Mouse (Mus musculus) G1E (cell line): ENCODE measurements around the gene Cym. TPM values are rescaled to one million over a fixed set of nuclear protein-coding genes. Genes with fewer than 3 reads are reported as not detected.

Experiments used
- ATAC-seq: 2 replicates; pipeline ENCODE4 v1.8.0; 2016; ENCODE audit warnings: mild to moderate bottlenecking; ENCODE audit not compliant: insufficient number of reproducible peaks, poor library complexity, low FRiP score, severe bottlenecking; ENCODE audit errors: extremely low read depth
- DNase-seq: peaks from one replicate; pipeline ENCODE4 v3.0.0; 2012; ENCODE audit warnings: low spot score
- H3K27me3 ChIP-seq: 2 replicates; pipeline ENCODE4 v1.6.1; 2012; ENCODE audit warnings: mild to moderate bottlenecking, low read length, inconsistent platforms; ENCODE audit not compliant: insufficient read depth
- H3K36me3 ChIP-seq: replicated peaks from 2 replicates; pipeline ENCODE3; 2012; ENCODE audit warnings: mild to moderate bottlenecking, inconsistent platforms
- H3K4me1 ChIP-seq: 2 replicates; pipeline ENCODE4 v1.6.1; 2012; ENCODE audit warnings: low read depth, low read length, inconsistent platforms, mixed read lengths; ENCODE audit not compliant: insufficient read depth
- H3K4me3 ChIP-seq: 2 replicates; pipeline ENCODE4 v1.5.1; 2012; ENCODE audit warnings: low read depth, mild to moderate bottlenecking, inconsistent platforms, low read length, moderate library complexity, mixed read lengths
- H3K9me3 ChIP-seq: replicated peaks from 2 replicates; pipeline ENCODE4 v1.6.1; 2012; ENCODE audit warnings: inconsistent platforms
- CTCF ChIP-seq: IDR thresholded peaks from 2 replicates; pipeline ENCODE4 v1.5.1; 2012; ENCODE audit warnings: low read depth, low read length, inconsistent platforms, mixed read lengths
- GATA1 ChIP-seq: IDR thresholded peaks from 2 replicates; pipeline ENCODE4 v1.6.1; 2012; ENCODE audit warnings: borderline replicate concordance, low read length, inconsistent platforms, mixed read lengths
- GATA2 ChIP-seq: IDR thresholded peaks from 2 replicates; pipeline ENCODE4 v1.6.1; 2012; ENCODE audit warnings: low read depth, low read length, inconsistent platforms, borderline replicate concordance
- POLR2AphosphoS5 ChIP-seq: IDR thresholded peaks from 2 replicates; pipeline ENCODE4 v1.6.1; 2012; ENCODE audit warnings: low read depth, low read length, inconsistent platforms; ENCODE audit not compliant: insufficient replicate concordance
- TAL1 ChIP-seq: conservative IDR thresholded peaks from 2 replicates; pipeline ENCODE4 v1.6.1; 2012; ENCODE audit warnings: low read depth, low read length, inconsistent platforms, mixed read lengths
- polyA plus RNA-seq: library from polyadenylated mRNA; stranded (reverse); fragments of >175 nt; gene quantifications from 2 replicates; pipeline ENCODE4 v1.2.3, GENCODE M21; 2012
- total RNA-seq, 2 experiments: library from RNA; stranded (forward) in 1 of 2; stranded (reverse) in 1 of 2; fragments of 200-1000 nt in 1 of 2; fragments of >200 nt in 1 of 2; fragmentation: Nextera tagmentation in 1 of 2; gene quantifications; 2 replicates each; pipeline ENCODE4 v1.2.3; 2014 to 2017

Cym gene
- total and polyA plus RNA-seq, 3 experiments: not detected

DNA sequence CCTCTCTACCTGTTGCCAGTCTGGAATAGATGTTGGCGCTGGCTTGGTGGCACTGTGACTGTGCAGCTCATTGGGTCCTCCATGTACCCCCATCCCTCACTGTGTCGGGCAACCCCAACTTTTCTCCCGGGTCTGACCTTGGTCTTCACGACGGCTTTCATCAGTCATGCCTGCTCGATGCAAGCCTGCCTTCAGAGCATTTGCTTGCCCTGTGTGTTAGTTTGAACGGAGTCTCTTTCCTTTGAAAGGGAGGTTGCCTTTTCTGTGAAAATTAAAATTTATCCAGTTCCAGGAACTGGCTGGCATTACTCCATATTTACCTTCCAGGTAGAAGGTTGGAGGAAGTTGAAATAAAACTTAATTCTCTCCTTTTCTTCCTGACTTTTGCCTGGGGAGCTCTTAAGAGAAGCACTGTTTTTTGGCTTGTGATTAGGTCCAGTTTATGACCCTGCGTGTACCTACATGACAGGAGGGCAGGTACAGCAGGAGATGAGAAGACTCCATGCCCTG is 17.0 kb upstream of the Cym start:
- no peak for ATAC-seq
- H3K36me3 ChIP-seq: no peaks in the 10 kb centered on the region
- peaks cover 22% of the 10 kb centered on the region for H3K27me3 ChIP-seq
- no peak overlapping the region for H3K4me3 ChIP-seq
- TF ChIP-seq TAL1: no peak
- no peak for TF ChIP-seq CTCF
- TF ChIP-seq GATA2: no peak
- no peaks in the 10 kb centered on the region for H3K4me1 ChIP-seq
- DNase-seq: no peak
- no peaks in the 10 kb centered on the region for H3K9me3 ChIP-seq

DNA sequence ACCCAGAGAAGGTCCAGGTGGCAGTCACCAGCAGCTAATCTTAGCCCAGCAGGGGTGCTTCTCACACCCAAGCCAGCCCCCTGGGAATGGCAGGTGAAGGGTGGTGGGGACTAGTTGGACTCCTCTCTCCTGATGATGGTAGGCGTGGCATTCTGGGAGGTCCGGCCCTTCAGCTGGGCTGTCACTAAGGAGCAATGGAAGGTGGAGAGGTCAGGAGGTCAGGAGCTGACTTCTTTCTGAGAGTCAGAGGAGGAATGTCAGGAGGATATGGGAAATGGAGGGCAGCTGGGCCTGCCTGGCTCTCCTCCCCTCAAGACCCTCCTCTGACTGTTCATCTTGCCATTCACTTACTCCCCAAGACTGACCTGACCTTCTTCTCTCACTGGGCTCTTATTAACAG is 16.5 kb upstream of the Cym start:
- ATAC-seq: no peak
- Histone ChIP-seq H3K36me3 (no peaks in the 10 kb centered on the region), H3K9me3 (no peaks in the 10 kb centered on the region), H3K27me3 (peaks cover 20% of the 10 kb centered on the region), H3K4me3 (no peak overlapping the region), H3K4me1 (no peaks in the 10 kb centered on the region; the same call in 1 of the 2 replicates)
- TF ChIP-seq GATA1 (no peak), GATA2 (no peak), POLR2AphosphoS5 (no peak), CTCF (no peak), TAL1 (no peak)
- no peak for DNase-seq

GRCm38 (mm10) chr3:107233945-107234344 is 12.4 kb upstream of the Cym start:
- no peak for ATAC-seq

DNA sequence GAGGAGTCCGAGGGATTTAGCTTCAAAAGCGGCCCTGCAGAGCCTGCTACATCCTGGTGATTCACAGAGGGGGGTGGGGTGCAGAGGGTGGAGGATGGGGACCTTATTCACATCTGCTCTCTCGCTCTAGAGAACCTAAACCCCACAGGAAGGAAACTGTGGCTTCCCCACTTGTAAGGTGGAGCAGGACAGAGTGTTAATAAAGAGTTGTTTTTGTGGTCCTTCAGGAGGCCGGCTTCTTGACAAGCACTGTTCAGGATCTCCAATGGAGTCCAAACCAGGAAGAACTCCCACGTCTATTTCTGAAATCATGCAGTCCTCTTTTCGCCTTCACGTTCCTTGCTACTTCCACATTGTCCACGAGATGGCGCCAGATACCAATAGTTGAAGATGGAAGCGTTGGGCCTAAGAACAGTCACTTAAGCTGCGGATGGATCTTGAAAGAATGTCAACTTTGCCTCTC is 11.8 kb upstream of the Cym start:
- ATAC-seq: peak; percentile 34; the same call in 1 of the 2 replicates

More at GRCm38 (mm10) chr3:107233945-107234344, 12.4 kb upstream of the Cym start:
- DNase-seq: no peak
- no peaks in the 10 kb centered on the region for H3K9me3 ChIP-seq
- peaks cover 15% of the 10 kb centered on the region; the same call in 1 of the 2 replicates for H3K27me3 ChIP-seq
- H3K4me1 ChIP-seq: no peaks in the 10 kb centered on the region; the same call in 1 of the 2 replicates
- no peaks in the 10 kb centered on the region for H3K36me3 ChIP-seq
- no peak overlapping the region for H3K4me3 ChIP-seq
- TF ChIP-seq GATA1: no peak
- TF ChIP-seq TAL1: no peak
- TF ChIP-seq GATA2: no peak
- TF ChIP-seq POLR2AphosphoS5: no peak
- no peak for TF ChIP-seq CTCF

GRCm38 (mm10) chr3:107231202-107231601 is 9.7 kb upstream of the Cym start:
- H3K4me1 ChIP-seq: no peaks in the 10 kb centered on the region; the same call in 1 of the 2 replicates
- DNase-seq (no peak), ATAC-seq (no peak)
- no peak overlapping the region for H3K4me3 ChIP-seq
- H3K9me3 ChIP-seq: no peaks in the 10 kb centered on the region
- no peak for TF ChIP-seq CTCF
- H3K27me3 ChIP-seq: peaks cover 4% of the 10 kb centered on the region; the same call in 1 of the 2 replicates
- no peaks in the 10 kb centered on the region for H3K36me3 ChIP-seq

More for the DNA sequence above, 11.8 kb upstream of the Cym start:
- H3K4me1 ChIP-seq: no peaks in the 10 kb centered on the region; the same call in 1 of the 2 replicates
- no peaks in the 10 kb centered on the region for H3K36me3 ChIP-seq
- H3K4me3 ChIP-seq: no peak overlapping the region
- peaks cover 15% of the 10 kb centered on the region; the same call in 1 of the 2 replicates for H3K27me3 ChIP-seq
- TF ChIP-seq CTCF (peak; percentile 70), GATA2 (no peak)
- DNase-seq: peak; percentile 37
- no peaks in the 10 kb centered on the region for H3K9me3 ChIP-seq

DNA sequence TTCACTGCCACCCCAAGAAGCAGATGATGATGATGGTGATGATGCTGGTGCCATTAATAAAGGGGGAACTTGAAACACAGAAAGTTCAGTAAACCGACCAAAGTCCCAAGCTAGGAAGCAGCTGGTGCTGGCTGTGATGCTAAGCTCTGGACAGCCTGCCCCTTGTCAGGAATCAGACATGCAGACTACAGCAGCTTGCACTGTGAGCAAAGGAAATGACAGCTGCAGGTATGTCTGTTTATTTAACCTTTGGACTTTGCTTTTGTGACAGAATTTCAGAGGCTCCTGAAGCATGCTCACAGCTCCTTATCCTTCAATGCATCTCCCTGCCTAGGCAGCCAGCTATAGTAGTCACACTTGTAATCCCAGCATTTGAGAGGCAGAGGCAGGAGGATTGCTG is 9.0 kb upstream of the Cym start, which contains the start of gene A630076J17Rik:
Gene A630076J17Rik (plus strand): TSS at position 88 of the 400 bp plus-strand sequence.
- peaks cover 4% of the 10 kb centered on the region; the same call in 1 of the 2 replicates for H3K27me3 ChIP-seq
- no peak for TF ChIP-seq GATA1
- no peaks in the 10 kb centered on the region for H3K36me3 ChIP-seq
- DNase-seq (no peak), ATAC-seq (no peak)
- no peaks in the 10 kb centered on the region; the same call in 1 of the 2 replicates for H3K4me1 ChIP-seq
- H3K9me3 ChIP-seq: no peaks in the 10 kb centered on the region
- no peak within 1 kb of the TSS for H3K4me3 ChIP-seq

DNA sequence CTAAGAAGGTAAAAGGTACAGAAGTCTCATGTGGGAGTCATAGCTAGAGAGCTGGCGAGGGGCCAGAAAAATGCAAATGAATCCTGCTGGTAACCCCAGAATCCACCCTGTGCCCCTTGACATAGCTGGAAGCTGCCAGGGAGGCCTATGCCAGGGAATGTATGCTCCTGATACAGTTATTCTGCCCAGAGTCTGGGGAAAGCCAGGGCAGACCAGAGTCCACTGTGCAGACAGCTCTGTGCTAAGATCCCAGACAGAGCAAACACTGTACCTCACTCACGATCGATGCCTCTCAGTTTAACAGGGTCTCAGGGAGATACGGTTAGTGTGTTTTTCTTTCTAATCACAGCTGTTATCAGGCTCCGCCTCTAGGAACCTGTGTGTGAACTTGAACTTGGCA is 8.3 kb upstream of the Cym start:
- ATAC-seq (no peak), DNase-seq (no peak)
- Histone ChIP-seq H3K4me1 (no peaks in the 10 kb centered on the region; the same call in 1 of the 2 replicates), H3K27me3 (no peaks in the 10 kb centered on the region), H3K36me3 (no peaks in the 10 kb centered on the region), H3K4me3 (no peak overlapping the region), H3K9me3 (no peaks in the 10 kb centered on the region)
- TF ChIP-seq GATA1 (no peak), CTCF (no peak), TAL1 (no peak), GATA2 (no peak), POLR2AphosphoS5 (no peak)
